Mouse (Mus musculus) adrenal gland (tissue): Measurements from ENCODE around the gene Tia1.

Experiments
- intact Hi-C: fragments of 180-260 bp; cut with DNase I; formaldehyde crosslinking; loops from one replicate; pipeline ENCODE4 v1.15.1; 2025

The Tia1 gene

GRCm38 (mm10) chr6:86384692-86385091, 19.3 kb upstream of the Tia1 start:
- intact Hi-C loops, result no loop called here

- intact Hi-C loops, result no loop called here
These were observed 18.5 kb upstream of the Tia1 start for GRCm38 (mm10) chr6:86385362-86386104.

DNA sequence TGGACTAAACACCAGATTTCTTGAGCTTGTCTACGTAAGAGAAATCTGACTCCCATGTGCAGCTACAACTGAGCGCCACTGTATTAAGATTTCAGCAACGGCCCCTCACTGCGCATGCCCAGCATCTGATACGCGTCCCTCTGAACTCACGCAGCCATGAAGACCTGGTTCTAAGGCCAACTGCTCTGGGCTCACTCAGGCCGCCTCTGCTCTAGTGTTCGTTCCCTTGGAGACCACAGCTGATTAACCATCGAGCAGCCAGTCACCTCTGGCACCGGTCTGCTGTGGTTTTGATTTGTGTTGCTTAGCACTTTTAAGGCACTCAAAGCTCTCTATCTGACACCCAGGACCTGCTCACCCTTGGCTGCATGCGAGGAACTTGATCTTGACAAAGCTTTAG, 16.7 kb upstream of the Tia1 start:
- intact Hi-C loops, result no loop called here

GRCm38 (mm10) chr6:86388461-86388860, 15.6 kb upstream of the Tia1 start:
- intact Hi-C loops, result no loop called here

- intact Hi-C loops, result no loop called here
These were observed 12.7 kb upstream of the Tia1 start for GRCm38 (mm10) chr6:86391326-86391725.

DNA sequence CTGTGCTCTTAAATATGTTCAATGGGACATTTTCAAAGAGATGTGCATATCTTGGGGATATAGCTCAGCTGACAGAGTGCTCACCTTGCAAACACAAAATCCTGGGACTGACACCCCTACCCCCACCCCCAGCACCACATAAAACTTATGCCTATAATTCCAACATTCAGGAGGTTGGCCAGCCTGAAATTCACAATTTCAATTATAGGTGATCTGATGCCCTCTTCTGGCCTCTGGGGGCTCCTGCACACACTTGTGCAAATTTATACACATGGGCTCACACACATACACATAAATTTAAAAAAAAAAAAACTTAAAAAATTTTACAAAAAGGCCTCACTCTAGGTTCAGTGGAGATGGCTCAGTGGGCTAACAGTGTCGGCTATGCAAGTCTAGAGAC, 10.8 kb upstream of the Tia1 start:
- intact Hi-C loops, result no loop called here

DNA sequence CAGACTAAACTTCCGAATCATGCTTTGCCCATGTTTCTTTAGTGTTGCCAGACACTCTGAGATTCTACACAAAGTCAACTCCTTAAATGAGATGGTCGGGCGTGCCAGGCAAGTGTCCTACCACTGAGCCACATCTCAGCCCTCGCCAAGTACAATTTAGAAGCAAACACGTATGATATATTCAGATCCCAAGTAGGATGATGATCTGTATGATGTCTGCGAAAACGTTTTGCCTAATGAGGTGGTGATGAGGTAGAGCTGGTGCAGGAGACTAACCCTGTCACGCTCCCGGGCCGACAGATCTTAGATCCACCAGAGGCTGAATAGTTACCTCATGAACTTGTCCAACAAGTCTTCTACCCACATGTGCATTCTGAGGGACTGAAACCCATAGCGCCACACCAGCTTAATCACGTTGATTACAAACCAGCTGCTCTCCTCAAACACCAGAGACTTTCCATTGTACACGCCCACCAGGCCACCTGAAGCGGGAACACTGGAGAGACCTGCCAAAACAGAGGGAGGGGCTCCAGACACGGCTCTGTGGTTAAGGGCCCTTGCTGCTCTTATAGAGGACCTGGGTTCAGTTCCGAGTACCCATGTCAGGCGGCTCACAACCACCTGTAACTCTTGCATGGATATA, 9.8 kb upstream of the Tia1 start:
- intact Hi-C loops, result no loop called here

GRCm38 (mm10) chr6:86395021-86395420, 9.0 kb upstream of the Tia1 start:
- intact Hi-C loops, result no loop called here

DNA sequence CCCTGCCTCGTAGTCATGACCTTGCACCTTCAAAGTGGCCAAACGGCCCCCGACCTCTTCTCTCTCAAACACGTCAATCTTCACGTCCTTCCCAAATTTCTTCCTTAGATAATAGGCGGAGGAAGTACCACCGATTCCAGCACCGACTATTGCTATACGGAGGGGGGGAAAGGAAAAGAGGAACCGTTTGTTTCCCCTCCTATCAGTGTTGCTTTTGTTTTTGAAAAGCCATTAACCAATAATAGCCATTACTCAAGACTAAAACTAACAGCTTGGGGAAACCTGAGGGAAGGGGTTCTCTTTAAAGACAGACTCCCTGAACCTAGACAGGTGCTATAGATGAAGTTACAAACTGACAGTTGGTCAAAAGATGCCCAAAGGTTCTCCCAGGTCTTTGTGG, 8.1 kb upstream of the Tia1 start:
- intact Hi-C loops, result loop anchor here (2.0 kb wide), 1 partner anchor 31 kb away; the partner anchor contains the start of gene Fam136a

DNA sequence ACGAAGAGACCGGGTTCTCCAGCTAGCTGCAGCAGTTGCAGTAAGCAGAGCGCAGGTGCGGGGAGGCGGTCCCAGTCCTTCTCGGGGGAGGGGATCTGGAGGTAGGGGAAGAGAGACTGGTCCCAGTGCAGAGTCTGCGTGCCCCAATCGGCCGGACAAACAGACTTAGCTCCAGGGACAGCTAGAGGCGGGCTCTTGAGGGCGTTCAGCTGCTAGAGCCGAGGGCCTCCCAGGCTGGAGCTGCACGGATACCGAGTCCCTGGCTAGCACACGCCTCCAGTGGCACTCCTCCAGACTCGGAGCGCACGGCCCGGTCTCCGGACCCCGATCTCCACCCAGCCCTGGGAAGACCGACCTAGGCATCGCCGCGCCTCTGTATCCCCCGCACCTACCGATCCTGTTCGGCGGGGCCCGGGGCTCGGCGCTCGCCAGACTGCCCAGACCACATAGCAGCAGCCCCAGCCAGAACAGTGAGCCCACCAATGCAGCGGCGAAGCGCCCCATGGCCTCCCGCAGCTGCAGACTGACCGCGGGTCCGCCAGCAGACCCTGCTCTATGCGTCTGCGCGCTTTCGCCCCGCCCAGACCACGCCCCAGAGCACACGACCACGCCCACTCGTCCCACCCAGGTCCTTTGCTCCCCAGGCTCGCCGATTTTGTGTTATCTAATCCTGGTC, 7.3 kb upstream of the Tia1 start, which contains the start of gene Pcyox1:
Gene Pcyox1, minus strand, starts transcription at position 574 of the 676 bp plus-strand sequence.
- intact Hi-C loops, result loop anchor here (2.0 kb wide), 1 partner anchor 32 kb away; the partner anchor contains the start of gene Fam136a

DNA sequence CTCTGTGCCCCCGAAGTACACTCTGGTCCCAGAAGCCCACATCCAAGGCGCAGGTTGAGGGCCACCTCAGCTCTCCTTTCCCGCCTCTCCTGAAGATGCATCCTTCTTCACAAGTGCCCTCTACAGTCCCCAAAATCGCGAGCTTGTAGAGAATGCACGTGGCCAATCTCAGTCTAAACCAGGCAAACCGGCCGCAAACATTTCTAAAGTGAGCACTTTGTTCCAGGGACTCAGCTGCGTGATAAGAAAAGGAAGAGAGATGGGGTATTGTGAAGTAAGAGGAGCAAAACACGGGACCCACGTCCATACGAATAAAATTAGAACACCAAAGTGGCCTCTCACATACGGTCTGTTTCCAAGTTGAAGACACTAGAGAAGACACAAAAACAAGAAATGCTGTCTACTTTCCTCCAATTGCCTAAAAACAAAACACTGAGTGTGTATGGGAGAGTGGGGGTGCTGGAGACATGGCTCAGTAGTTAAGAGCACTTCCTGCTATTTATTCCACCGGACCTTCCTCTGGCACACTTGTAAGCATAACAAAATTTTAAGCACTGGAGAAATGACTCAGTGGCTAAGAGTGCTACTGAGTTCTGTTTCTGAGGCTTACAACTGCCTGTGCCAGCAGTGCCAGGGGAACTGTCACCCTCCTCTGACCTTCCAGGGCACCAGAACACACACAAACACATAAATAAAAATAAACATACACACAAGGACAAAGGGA, 6.6 kb upstream of the Tia1 start:
- intact Hi-C loops, result loop anchor here (2.0 kb wide), 1 partner anchor 33 kb away; the partner anchor contains the start of gene Fam136a

DNA sequence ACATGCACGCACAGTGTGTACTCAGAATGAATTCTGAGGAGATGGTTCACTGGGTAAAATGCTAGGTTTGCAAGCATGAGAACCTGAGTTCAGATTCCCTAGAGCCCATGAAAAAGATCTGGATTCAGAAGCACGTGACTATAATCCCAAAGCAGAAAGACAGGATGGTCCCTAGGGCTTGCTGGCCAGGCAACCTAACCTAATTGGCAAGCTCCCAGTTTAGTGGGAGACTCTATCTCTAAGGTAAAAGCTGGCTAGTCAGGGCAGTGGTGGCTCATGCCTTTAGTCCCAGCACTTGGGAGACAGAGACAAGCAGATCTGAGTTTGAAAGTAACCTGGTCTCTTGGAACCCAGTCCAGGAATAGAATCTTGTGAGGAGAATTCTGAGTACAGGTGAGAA, 5.0 kb upstream of the Tia1 start:
- intact Hi-C loops, result no loop called here

- intact Hi-C loops, result no loop called here
These were observed 4.0 kb upstream of the Tia1 start for GRCm38 (mm10) chr6:86399995-86400394.

- intact Hi-C loops, result no loop called here
These were observed 3.0 kb upstream of the Tia1 start for GRCm38 (mm10) chr6:86400972-86401371.

DNA sequence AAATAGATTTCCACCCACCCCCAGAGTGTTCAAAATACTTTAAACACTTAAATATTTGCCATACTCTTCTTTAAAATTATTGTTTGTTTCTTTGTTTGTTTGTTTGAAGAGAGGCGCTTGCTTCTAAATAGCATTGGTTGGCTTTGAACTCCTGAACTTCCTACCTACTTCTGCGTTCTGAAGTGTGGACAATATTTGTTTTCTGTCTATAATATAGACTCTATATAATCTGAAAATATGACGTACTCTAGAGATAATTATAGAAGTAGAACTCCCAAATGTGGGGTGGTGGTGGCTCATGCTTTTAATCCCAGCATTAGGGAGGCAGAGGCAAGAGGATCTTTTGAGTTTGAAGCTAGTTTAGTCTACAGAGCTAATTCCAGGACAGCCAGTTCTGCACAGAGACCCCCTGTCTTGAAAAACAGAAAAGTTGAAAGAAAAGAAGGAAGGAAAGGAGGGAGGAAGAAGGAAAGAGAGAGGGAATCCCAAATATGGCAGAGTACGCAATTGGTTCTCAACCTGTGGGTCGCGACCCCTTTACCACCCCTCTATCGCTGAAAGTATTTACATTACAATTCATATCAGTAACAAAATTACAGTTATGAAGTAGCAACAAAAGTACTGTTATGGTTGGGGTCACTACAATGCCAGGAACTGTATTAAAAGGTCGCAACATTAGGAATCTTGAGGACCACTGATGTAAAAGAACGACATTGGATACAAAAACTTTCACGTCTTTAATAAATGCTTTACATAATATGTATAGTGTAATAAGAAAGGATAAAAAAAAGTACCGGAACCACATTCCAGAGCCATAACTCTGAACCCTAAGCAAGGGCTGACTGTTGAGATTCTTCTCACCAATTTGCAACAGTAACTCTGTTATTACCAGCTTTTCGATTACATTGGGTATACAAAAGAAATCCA, 1.1 kb upstream of the Tia1 start:
- intact Hi-C loops, result no loop called here

GRCm38 (mm10) chr6:86403728-86404099, 305 bp upstream of the Tia1 start:
- intact Hi-C loops, result no loop called here

- intact Hi-C loops, result no loop called here
These were observed 977 bp downstream of the Tia1 start for GRCm38 (mm10) chr6:86404996-86405395.

DNA sequence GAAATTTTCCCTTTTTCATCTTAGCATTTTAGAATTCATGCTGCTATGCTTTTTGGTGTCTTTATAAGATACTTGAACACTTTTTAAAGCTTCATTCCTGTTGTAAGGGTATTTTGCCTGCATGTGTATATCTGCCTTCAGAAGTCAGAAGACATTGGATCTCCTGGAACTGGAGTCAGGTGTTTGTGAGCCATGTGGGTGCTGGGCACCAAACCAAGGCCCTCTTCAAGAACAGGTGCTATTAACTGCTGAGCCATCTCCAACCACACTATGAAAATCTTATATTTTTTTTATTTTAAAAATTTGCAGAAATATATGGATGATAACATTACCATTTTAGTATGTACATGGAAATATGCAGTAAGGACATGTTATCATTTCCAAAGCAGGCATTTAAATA, 2.3 kb downstream of the Tia1 start:
- intact Hi-C loops, result no loop called here

DNA sequence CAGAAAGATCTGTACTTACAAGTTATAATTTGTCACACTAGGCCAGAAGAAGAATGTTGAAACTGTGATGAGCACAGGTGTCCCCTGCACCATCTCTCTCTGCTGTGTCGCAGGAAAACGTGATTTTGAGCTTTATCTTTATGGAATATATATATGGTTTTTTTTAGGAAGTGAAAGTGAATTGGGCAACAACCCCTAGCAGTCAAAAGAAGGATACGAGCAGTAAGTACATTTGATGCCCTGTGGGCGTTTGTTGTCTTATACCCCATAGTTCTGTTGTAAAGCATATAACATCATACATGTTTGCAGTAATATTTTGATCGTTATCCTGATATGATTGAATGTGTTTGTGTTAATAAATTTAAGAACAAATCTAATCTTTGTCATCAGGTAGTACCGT, 14.7 kb downstream of the Tia1 start:
- intact Hi-C loops, result no loop called here

DNA sequence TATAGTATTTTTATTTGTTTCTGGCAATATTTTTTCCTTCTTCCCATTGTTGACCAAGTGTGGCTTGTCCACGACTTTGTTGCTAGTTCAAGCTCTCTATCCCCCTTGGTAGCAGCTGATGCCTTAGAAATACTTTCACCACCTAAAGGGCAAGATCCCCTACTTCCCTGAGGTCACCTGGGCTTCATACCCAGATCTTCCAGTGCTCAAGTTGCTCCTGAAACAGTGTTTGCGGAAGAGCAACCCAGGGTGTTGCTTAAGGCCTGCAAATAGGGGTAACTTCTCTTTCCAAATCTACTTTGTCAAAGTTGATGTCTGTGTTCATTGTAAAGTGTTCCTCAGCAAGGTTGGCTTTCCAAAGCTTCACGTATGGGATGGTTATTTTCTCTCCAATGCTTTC, 15.2 kb downstream of the Tia1 start:
- intact Hi-C loops, result no loop called here

GRCm38 (mm10) chr6:86420491-86420890, 16.5 kb downstream of the Tia1 start:
- intact Hi-C loops, result no loop called here
